Mouse (Mus musculus) heart, postnatal 0 days (tissue): ENCODE results near the gene Fry.

Source experiments
- CTCF ChIP-seq: IDR thresholded peaks from 2 replicates; pipeline ENCODE4 v1.5.1; 2016; ENCODE audit warnings: antibody characterized with exemption, control low read depth, low read depth
- EP300 ChIP-seq: IDR thresholded peaks from 2 replicates; pipeline ENCODE4 v1.6.1; 2016; ENCODE audit warnings: antibody characterized with exemption, low read depth

DNA sequence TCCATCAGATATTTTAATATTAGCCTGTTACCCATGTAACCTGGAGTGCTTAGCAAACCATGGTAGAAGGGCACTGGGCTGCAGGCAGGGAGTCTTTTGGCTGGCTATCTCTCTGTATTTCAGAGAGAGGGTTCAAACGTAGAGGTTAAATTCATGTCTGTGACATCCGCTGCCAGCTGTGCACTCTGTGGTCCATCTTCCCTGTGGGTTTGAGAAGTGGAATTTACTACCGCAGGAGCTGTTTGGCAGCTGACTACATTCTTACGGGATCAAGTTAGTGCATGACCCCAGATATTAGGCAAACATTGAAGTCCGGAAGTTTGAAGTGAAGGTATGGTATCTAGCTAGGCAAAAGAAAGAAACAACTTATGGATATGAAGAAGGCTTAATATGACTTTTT, 222.5 kb downstream of the Fry start:
- TF ChIP-seq CTCF (no peak), EP300 (no peak)
